In genomic region chr9:13466816-13467215, GRCm38 (mm10) we compare ENCODE assay signal across 16 mouse cellular contexts. TPM values are rescaled to one million over a fixed set of nuclear protein-coding genes. Genes with fewer than 3 reads are reported as not detected.
DNase-seq lines count a peak whose midpoint lies in the region; ATAC-seq and TF ChIP-seq lines count a peak whose summit lies in the region.
"Had no signal": no experiment of that assay in that cellular context is flagged by ENCODE, and none has a peak within 500 bp of the region (broad histone marks: within the 10 kb centered on the region; RNA-seq: fewer than 3 reads in every experiment).

No protein-coding gene starts in this region.

- no peak for DNase-seq in kidney, adult 2 months
- DNase-seq in kidney, adult 18-20 months: no peak
- no peak for DNase-seq in adrenal gland, adult (ENCODE audit: inconsistent age in 2 of 2, low spot score in 1 of 2)
- DNase-seq: kidney, postnatal 4 days had no signal

- H3K4me3 ChIP-seq in kidney, adult 2 months (ENCODE audit: insufficient read depth, low read depth, low read length): no peak overlapping the region
- H3K4me3 ChIP-seq in midbrain, embryonic 16.5 days (ENCODE audit: low read depth, low read length): no peak overlapping the region
- H3K4me3 ChIP-seq: lung, embryonic 15.5 days; midbrain, embryonic 15.5 days had no signal

- H3K27ac ChIP-seq in kidney, adult 2 months (ENCODE audit: insufficient read depth, low read depth, low read length): peak overlapping the region; percentile 59; the same call in 1 of the 2 replicates
- no peak overlapping the region for H3K27ac ChIP-seq in midbrain, embryonic 16.5 days (ENCODE audit: low read length)
- H3K27ac ChIP-seq: lung, embryonic 15.5 days; midbrain, embryonic 15.5 days had no signal

- no peak for TF ChIP-seq CTCF in kidney, adult 2 months (conservative IDR thresholded peaks at IDR 0.05; ENCODE audit: insufficient read depth, insufficient read length, low read depth, low read length)

- H3K9me3 ChIP-seq in midbrain, embryonic 16.5 days (replicated peaks; ENCODE audit: control insufficient read depth, low read length, poor library complexity, severe bottlenecking): no peaks in the 10 kb centered on the region
- H3K9me3 ChIP-seq: G1E; lung, embryonic 15.5 days; midbrain, embryonic 15.5 days had no signal

- no peaks in the 10 kb centered on the region for H3K36me3 ChIP-seq in kidney, adult 2 months (ENCODE audit: control insufficient read depth, insufficient read depth, low read length)
- H3K36me3 ChIP-seq in midbrain, embryonic 16.5 days (ENCODE audit: control insufficient read depth, insufficient read depth, low read length): no peaks in the 10 kb centered on the region
- H3K36me3 ChIP-seq: G1E; lung, embryonic 15.5 days; midbrain, embryonic 15.5 days had no signal

- H3K4me1 ChIP-seq in kidney, adult 2 months (ENCODE audit: control insufficient read depth, insufficient read depth, low read length): peaks cover 11% of the 10 kb centered on the region; the same call in 1 of the 2 replicates
- H3K4me1 ChIP-seq in midbrain, embryonic 16.5 days (ENCODE audit: control insufficient read depth, insufficient read depth, low read length): peaks cover 2% of the 10 kb centered on the region; the same call in 1 of the 2 replicates
- H3K4me1 ChIP-seq: midbrain, embryonic 15.5 days had no signal

- H3K9ac ChIP-seq in midbrain, embryonic 16.5 days (ENCODE audit: low read depth, low read length): no peak overlapping the region
- H3K9ac ChIP-seq: lung, embryonic 15.5 days; midbrain, embryonic 15.5 days had no signal

- TF ChIP-seq POLR2A in kidney, adult 2 months (IDR thresholded peaks at IDR 0.05; ENCODE audit: low read depth, low read length): no peak

- H3K27me3 ChIP-seq in kidney, adult 2 months (replicated peaks; ENCODE audit: control insufficient read depth, insufficient read depth, low read length): no peaks in the 10 kb centered on the region
- no peaks in the 10 kb centered on the region for H3K27me3 ChIP-seq in midbrain, embryonic 16.5 days (ENCODE audit: control insufficient read depth, insufficient read depth, low read depth, low read length)
- H3K27me3 ChIP-seq: lung, embryonic 15.5 days; midbrain, embryonic 15.5 days had no signal

- H3K4me2 ChIP-seq in midbrain, embryonic 16.5 days (ENCODE audit: low read length): no peak overlapping the region
- H3K4me2 ChIP-seq: lung, embryonic 15.5 days; midbrain, embryonic 15.5 days had no signal

- peak; percentile 33 for ATAC-seq in CD4-positive, CD25-positive, alpha-beta regulatory T cell, adult 4 months
- peak; percentile 34 for ATAC-seq in common myeloid progenitor, adult 5-6 weeks (replicated peaks; ENCODE audit: low read depth, poor library complexity, severe bottlenecking)
- peak; percentile 9 for ATAC-seq in megakaryocyte progenitor cell, adult 5-6 weeks (replicated peaks; ENCODE audit: poor library complexity)
- no peak for ATAC-seq in midbrain, embryonic 16.5 days
- ATAC-seq: hindbrain, embryonic 16.5 days; midbrain, embryonic 15.5 days had no signal

- 72% methylated on average over 10 of the region's 10 CpGs for WGBS in kidney, adult 2 months
- whole genome bisulfite sequencing in midbrain, embryonic 16.5 days: 90% methylated on average over 10 of the region's 10 CpGs

RNA-seq across cellular contexts. Expression of gene Gm17571, which starts 20.3 kb away (rescaled TPM):
- polyA plus RNA-seq in kidney, adult 2 months (2012; rRNA removed): not detected in 2 replicates
- not detected for polyA plus RNA-seq in CD4-positive, CD25-positive, alpha-beta regulatory T cell, adult 4 months (2017; shearing (Covaris generic))
- total RNA-seq in common myeloid progenitor, adult 5-6 weeks (2017): not detected in 2 replicates
- total RNA-seq in megakaryocyte progenitor cell, adult 5-6 weeks (2015): not detected in 2 replicates
- total RNA-seq in megakaryocyte progenitor cell, adult 5-6 weeks (2017): not detected in 2 replicates
- not detected in 2 replicates for polyA plus RNA-seq in midbrain, embryonic 16.5 days (2015; fragmentation: Nextera tagmentation; extraction: Ambion mirVana)
- total RNA-seq: G1E; left cerebral cortex, postnatal 14 days; neutrophil, adult 5-6 weeks had no signal
- polyA plus RNA-seq: cortical plate, adult 2 months; G1E; hindbrain, embryonic 16.5 days; lung, embryonic 15.5 days; midbrain, embryonic 15.5 days; urinary bladder, adult 2 months had no signal
